Mouse (Mus musculus) kidney, adult 2 months (tissue): ENCODE data around the gene Maff.

Experiments
- CTCF ChIP-seq: fragments of 200-500 bp; conservative IDR thresholded peaks from 2 replicates; pipeline ENCODE4 v1.5.1; 2011; ENCODE audit warnings: low read depth, mild to moderate bottlenecking, control low read depth, low read length, moderate library complexity, mixed read lengths; ENCODE audit not compliant: insufficient read depth, insufficient read length
- POLR2A ChIP-seq: fragments of 200-500 bp; IDR thresholded peaks from one replicate; pipeline ENCODE4 v1.6.1; 2011; ENCODE audit warnings: low read depth, low read length, control low read depth

GRCm38 (mm10) chr15:79395281-79395680 is 48.9 kb downstream of the Maff start:
- TF ChIP-seq CTCF = no peak
- TF ChIP-seq POLR2A = no peak
